Mouse (Mus musculus) ES-E14 (cell line): ENCODE data around the gene Psma6. TPM values are rescaled to one million over a fixed set of nuclear protein-coding genes. Genes with fewer than 3 reads are reported as not detected.

Source experiments
- DNase-seq: peaks from one replicate; pipeline ENCODE4 v3.0.0-alpha.2; 2013; ENCODE audit warnings: low read depth, low spot score
- H3K27ac ChIP-seq: 2 replicates; pipeline ENCODE4 v1.5.1; 2012; ENCODE audit warnings: low read depth, mild to moderate bottlenecking, low read length, moderate library complexity, mixed read lengths; ENCODE audit not compliant: poor library complexity, insufficient read depth, severe bottlenecking
- H3K36me3 ChIP-seq: 2 replicates; pipeline ENCODE4 v1.6.1; 2012; ENCODE audit warnings: mild to moderate bottlenecking, low read length, moderate library complexity, mixed read lengths; ENCODE audit not compliant: control insufficient read depth, poor library complexity, insufficient read depth, severe bottlenecking
- H3K4me1 ChIP-seq, 2 experiments: fragments of 150-350 bp in 1 of 2; sonication (generic) in 1 of 2; 2 replicates each; pipeline ENCODE4 v1.6.1; 2012; ENCODE audit warnings: low read length in 2 of 2, mild to moderate bottlenecking in 1 of 2, mixed read lengths in 1 of 2; ENCODE audit not compliant: control insufficient read depth in 2 of 2, insufficient read depth in 2 of 2, poor library complexity in 1 of 2
- H3K4me3 ChIP-seq, 2 experiments: fragments of 150-350 bp in 1 of 2; sonication (generic) in 1 of 2; 2 replicates each; pipeline ENCODE4 v1.5.1; 2012; ENCODE audit warnings: low read length in 2 of 2, low read depth in 1 of 2, mild to moderate bottlenecking in 1 of 2, mixed read lengths in 1 of 2; ENCODE audit not compliant: insufficient read depth in 1 of 2, poor library complexity in 1 of 2, severe bottlenecking in 1 of 2
- H3K9ac ChIP-seq: 2 replicates; pipeline ENCODE4 v1.6.1; 2012; ENCODE audit warnings: low read depth, mild to moderate bottlenecking, low read length, mixed read lengths; ENCODE audit not compliant: poor library complexity, insufficient read depth, severe bottlenecking
- H3K9me3 ChIP-seq: fragments of 150-350 bp; sonication (generic); 2 replicates; pipeline ENCODE4 v1.6.1; 2012; ENCODE audit warnings: low read depth, mild to moderate bottlenecking, low read length; ENCODE audit not compliant: control insufficient read depth, insufficient read depth
- CHD2 ChIP-seq: IDR thresholded peaks from 2 replicates; pipeline ENCODE4 v1.6.1; 2014; ENCODE audit warnings: mild to moderate bottlenecking, low read depth, low read length, inconsistent platforms
- HCFC1 ChIP-seq: IDR thresholded peaks from 2 replicates; pipeline ENCODE4 v1.6.1; 2012; ENCODE audit warnings: low read length, inconsistent platforms, borderline replicate concordance; ENCODE audit not compliant: insufficient read depth
- MAFK ChIP-seq: IDR thresholded peaks from 2 replicates; pipeline ENCODE4 v1.6.1; 2014; ENCODE audit warnings: mild to moderate bottlenecking, low read depth, low read length, inconsistent platforms; ENCODE audit not compliant: insufficient read depth
- ZC3H11A ChIP-seq: IDR thresholded peaks from 2 replicates; pipeline ENCODE4 v1.6.1; 2012; ENCODE audit warnings: low read depth, mild to moderate bottlenecking, inconsistent platforms, low read length, borderline replicate concordance
- ZNF384 ChIP-seq: IDR thresholded peaks from 2 replicates; pipeline ENCODE4 v1.6.1; 2012; ENCODE audit warnings: low read depth, low read length, inconsistent platforms
- in situ Hi-C, 2 experiments: fragments of 600-800 bp; cut with MboI; formaldehyde crosslinking; loops; one replicate each; pipeline ENCODE4 v1.15.1; 2025; ENCODE audit warnings: low sequenced_read_pairs in 2 of 2, inconsistent platforms in 1 of 2; ENCODE audit not compliant: unreplicated experiment in 2 of 2
- total RNA-seq: library from RNA; depleted of rRNA; stranded (reverse); fragments of 300-350 nt; gene quantifications from 2 replicates; pipeline ENCODE4 v1.2.3, GENCODE M21; 2012

The Psma6 gene
- total RNA-seq, 1 experiment: 215 TPM

DNA sequence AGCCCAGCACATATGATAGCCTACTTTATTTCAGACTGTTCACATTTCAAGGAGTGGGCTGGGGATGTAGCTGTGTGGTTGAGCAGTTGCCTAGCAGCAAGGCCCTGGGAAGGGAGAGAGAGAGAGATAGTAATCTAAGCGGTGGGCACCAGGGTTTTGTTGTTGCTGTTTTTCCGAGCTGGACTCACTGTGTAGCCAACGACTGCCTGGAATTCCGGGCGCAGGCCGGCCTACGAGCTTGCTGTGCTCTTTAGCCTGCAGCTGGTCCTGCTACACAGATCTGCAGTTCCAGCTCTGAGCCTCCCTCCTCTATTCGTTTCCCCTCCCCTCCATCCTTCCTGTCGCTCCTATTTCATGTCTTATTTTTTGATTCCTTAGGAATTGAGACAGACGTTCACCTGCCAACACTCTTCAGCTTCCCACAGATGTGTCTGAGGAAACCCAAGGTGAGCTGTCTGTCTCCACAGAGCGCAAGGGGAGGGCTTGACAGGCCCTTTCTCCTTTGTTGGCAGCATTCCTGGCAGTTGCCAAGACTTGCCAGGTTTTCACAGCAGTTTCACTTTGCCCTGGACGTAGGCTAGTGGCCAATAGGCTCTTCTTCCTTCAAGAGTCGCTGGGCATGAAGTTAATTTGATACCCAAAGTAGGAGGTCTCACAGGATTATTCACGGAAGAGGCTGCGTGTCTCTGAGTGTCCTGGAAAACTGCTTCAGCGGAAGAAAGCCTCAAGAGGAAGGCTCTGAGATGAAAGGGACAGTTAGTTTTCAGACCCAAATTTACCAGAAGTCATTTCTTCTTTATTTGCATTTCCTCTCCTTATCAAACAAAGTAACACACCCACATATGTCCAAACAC lies 80.2 kb downstream of the Psma6 start:
- Histone ChIP-seq H3K27ac (no peak overlapping the region), H3K9ac (no peak overlapping the region), H3K4me1 (peaks cover 0 to 27% of the 10 kb centered on the region in 2 experiments; a peak in 3 of 4 replicates), H3K36me3 (no peaks in the 10 kb centered on the region), H3K9me3 (no peaks in the 10 kb centered on the region), H3K4me3 (no peak overlapping the region)
- in situ Hi-C loops: no loop called here
- DNase-seq: no peak
- TF ChIP-seq ZNF384: no peak
- TF ChIP-seq ZC3H11A: no peak
- TF ChIP-seq MAFK: no peak
- TF ChIP-seq HCFC1: no peak
- no peak for TF ChIP-seq CHD2

DNA sequence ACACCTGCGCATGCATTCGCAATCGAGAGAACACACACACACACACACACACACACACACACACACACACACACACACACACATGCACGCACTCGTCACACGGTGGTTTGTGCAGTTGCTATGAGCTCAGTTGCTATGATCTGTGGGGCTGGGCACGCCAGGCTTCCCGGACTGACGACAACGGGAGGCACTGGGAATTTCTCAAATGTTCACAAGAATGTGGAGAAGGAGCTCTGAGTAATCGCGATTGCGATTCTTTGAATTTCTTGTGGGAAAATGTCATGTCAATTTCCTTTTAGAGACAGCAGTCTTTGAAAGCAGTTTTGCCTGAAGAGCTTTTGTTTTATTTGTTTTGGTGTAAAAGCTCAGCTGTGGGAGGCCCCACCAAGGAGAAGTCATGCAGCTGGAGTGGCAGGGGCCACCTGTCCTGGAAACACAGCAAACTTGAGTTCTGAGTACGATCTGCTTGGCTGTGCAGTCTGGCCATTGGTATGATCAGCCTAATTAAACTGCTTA lies 80.9 kb downstream of the Psma6 start:
- TF ChIP-seq HCFC1 (no peak), ZNF384 (no peak), ZC3H11A (no peak), CHD2 (no peak), MAFK (no peak)
- no peak overlapping the region for H3K27ac ChIP-seq
- H3K9me3 ChIP-seq: no peaks in the 10 kb centered on the region
- peaks cover 0 to 27% of the 10 kb centered on the region in 2 experiments; a peak in 3 of 4 replicates for H3K4me1 ChIP-seq
- no peaks in the 10 kb centered on the region for H3K36me3 ChIP-seq
- no peak overlapping the region for H3K9ac ChIP-seq
- DNase-seq: no peak
- H3K4me3 ChIP-seq: no peak overlapping the region
- in situ Hi-C loops: no loop called here

- H3K4me3 ChIP-seq: no peak overlapping the region
- no peaks in the 10 kb centered on the region for H3K9me3 ChIP-seq
- no peaks in the 10 kb centered on the region for H3K36me3 ChIP-seq
- no peak for DNase-seq
- H3K9ac ChIP-seq: no peak overlapping the region
- H3K4me1 ChIP-seq: peaks cover 0 to 29% of the 10 kb centered on the region in 2 experiments; a peak in 3 of 4 replicates
- TF ChIP-seq MAFK: no peak
- no peak for TF ChIP-seq CHD2
- no peak for TF ChIP-seq ZC3H11A
- no peak for TF ChIP-seq ZNF384
- TF ChIP-seq HCFC1: no peak
- no peak overlapping the region for H3K27ac ChIP-seq
- in situ Hi-C loops: no loop called here
Observed at GRCm38 (mm10) chr12:55465401-55465983, 81.5 kb downstream of the Psma6 start.

DNA sequence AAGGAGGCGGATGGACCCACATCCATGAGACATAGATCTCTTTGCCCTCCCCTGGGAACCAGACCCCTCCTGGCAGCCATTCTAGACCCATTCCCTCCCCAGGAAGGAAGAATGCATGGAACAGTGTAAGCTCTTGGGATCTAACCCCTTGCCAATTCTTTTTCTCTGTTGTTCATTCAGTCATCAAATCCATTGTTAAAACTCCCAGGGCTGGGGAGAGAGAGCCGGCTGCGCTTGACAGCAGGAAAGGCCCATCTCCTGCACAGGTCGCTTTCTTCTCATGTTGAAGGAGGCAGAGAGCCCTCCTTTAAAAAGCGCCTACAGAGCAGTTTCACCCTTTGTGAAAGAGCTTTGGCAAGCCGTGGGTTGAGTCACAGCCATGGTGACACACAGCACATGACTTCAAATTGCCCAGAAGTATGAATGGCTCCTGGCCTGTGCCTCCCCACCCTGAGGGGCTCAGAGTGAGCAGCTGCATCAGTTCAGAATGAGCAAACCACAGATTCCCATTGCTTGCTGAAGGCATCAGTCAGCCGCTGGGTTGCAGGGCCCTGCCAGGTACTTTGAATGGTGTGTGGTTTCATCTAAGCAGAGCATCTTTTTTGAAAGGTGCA lies 82.2 kb downstream of the Psma6 start:
- in situ Hi-C loops: no loop called here
- no peaks in the 10 kb centered on the region for H3K36me3 ChIP-seq
- peaks cover 3 to 32% of the 10 kb centered on the region in 2 experiments; a peak in 3 of 4 replicates for H3K4me1 ChIP-seq

More for the DNA sequence above, 82.2 kb downstream of the Psma6 start:
- Histone ChIP-seq H3K27ac (no peak overlapping the region), H3K9me3 (no peaks in the 10 kb centered on the region), H3K4me3 (no peak overlapping the region), H3K9ac (no peak overlapping the region)
- TF ChIP-seq MAFK (no peak), HCFC1 (no peak), ZC3H11A (no peak), CHD2 (no peak), ZNF384 (no peak)
- DNase-seq: no peak
